Mouse (Mus musculus): ENCODE measurements at regions not wholly inside any gene's neighbourhood (a gene's known extent, or its start where the extent isn't known, plus 50 kb on each side); places are given as distances from the start of the nearest gene placed in this dataset.
A peak's percentile ranks its signal among the peaks of the same experiment; 100 is the strongest.
"Not testable (repeated sequence)": the region's sequence is repeated elsewhere in the genome, so short reads cannot be mapped to it uniquely, and the experiment has no call there.

- DNase-seq, result no peak
Observed at GRCm38 (mm10) chr2:92664939-92665338, 65.4 kb downstream of the Chst1 start.

- peak; percentile 26 to 56 for DNase-seq
Observed at GRCm38 (mm10) chr2:92667192-92667591, 67.7 kb downstream of the Chst1 start.

DNA sequence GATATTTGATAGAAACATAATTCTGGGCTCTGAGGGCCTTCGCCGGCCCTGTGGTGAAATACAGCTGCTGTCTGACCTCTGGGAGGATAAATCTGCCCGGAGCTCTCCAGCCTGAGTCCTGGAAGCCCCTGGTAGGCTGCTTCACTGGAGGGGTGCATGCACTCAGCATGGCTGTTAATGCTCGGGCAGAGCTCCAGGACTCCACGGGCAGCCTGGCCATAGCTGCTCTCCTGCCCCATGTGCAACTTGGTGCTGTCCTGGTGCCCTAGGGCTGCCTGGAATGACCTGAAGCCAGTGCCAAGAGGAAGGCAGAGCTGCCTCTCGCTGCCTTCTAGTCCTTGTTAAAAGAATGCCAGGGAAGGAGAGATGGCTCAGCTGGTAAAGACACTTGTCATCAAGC, 68.2 kb downstream of the Chst1 start:
- DNase-seq, result peak in 1 of 2 experiments; percentile 20

GRCm38 (mm10) chr2:92669431-92670081, 70.0 kb downstream of the Chst1 start:
- not testable (repeated sequence) for DNase-seq

GRCm38 (mm10) chr2:92671586-92671985, 72.1 kb downstream of the Chst1 start:
- peak; percentile 61 to 76 for DNase-seq

DNA sequence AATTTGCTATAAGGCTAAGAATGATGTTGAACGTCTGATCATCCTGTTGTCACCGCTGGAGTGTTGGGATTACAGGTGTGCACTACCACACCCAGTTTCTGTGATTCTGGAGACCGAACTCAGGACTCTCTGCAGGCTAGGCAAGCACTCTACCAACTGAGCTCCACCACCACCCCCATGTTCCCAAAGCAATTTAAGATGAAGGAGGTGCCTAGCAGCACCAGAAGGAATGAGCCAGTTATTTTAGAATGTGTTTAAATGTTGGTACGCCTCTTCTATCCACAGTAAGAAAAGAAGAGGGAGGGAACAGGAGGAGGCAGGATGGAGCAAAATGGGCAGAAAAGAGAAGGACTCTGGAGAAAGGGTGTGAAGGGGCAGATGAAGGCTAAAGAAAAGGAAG, 72.6 kb downstream of the Chst1 start:
- no peak for DNase-seq

GRCm38 (mm10) chr2:92673064-92673813, 73.7 kb downstream of the Chst1 start:
- no peak for DNase-seq

GRCm38 (mm10) chr2:92673931-92674330, 74.4 kb downstream of the Chst1 start:
- DNase-seq, result no peak

DNA sequence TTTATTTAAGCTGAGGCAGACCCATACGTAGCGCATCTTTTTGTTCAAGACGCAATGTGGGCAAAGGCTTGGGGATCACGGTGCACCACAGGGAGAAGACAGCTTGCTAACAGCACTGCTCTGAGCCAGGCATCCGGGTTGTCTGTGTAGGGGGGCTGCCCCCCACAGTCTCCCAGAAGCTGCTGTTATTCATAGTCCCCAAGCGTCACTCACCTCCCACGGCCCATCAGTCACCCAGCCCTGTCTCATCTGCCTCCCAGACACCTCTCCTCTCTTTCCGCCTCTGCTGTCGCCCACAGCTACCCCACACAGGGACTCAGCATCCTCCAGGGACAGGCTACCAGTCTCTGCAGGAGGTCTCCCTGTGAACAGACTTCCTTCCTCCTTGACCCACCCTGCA, 75.7 kb downstream of the Chst1 start:
- DNase-seq, result no peak

DNA sequence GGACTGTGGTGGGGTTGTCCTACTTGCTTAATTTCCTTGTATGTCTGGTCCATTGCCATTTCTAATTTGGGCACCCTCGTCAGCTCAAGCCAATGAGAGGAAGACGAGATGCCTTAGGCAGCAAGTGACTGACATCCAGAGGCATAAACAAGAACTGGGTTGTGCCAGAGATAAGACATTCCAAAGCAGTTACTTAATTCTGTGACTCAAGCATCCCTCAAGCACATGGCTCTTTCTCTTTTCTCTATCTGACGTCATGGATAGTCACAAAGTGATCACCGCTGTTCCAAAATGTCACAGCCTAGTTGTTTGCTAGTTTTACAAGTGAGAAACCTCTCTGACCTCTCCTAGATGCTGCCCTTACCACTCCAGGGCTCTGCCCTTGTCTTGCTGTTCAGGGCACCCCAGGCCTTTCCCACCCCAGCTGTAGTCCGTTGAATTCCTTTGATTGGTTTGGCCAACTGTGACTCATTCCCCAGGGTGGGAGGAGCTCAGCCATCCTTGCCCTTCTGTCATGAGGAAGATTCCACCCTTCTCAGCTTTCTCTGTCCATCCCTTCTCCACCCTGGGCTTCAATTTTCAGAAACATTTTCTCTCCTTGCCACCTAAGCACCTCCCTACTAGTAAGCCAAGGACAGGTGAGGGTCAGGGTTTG, 78.9 kb downstream of the Chst1 start:
- DNase-seq, result no peak

GRCm38 (mm10) chr2:92678999-92679704, 79.6 kb downstream of the Chst1 start:
- DNase-seq, result no peak

DNA sequence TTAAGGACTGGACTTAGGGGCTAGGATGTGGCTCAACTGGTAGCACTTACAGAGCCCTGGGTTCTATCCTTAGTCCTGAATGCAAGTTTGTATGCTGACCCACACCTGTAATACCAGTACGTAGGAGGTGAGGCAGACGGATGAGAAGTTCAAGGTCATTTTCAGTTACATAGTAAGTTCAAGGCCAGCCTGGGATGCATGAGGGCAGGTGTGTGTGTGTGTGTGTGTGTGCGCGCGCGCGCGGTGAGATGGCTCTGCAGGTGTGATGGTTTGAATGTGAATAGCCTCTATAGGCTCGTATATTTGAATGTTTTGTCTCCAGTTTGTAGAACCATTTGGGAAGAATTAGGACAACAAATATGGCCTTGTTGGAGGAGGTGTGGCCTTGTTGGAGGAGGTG, 82.7 kb downstream of the Chst1 start:
- DNase-seq, result no peak

GRCm38 (mm10) chr2:92687702-92688101, 88.2 kb downstream of the Chst1 start:
- peak; percentile 13 to 55 for DNase-seq

GRCm38 (mm10) chr2:92689203-92689602, 89.7 kb downstream of the Chst1 start:
- no peak for DNase-seq

GRCm38 (mm10) chr2:92690304-92690703, 90.8 kb downstream of the Chst1 start:
- no peak for DNase-seq

DNA sequence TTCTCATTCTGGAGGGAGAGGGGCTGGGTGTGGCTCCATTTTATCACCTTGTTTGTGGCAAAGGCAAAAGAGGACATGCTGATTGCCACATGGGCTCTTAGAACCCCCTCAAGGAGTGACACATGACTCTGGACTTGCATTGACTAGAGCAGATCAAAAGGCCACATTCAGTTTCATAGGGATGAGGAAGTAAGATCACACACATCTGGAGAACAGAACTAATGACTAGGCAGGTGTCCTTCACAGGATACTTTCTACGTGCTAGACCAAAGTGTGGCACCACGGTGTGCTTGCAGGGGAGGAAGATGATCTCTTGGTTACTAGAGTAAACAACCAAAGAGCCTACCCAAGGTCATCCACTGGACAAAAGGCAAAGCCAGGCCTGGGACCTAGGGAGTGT, 91.9 kb downstream of the Chst1 start:
- DNase-seq, result no peak

DNA sequence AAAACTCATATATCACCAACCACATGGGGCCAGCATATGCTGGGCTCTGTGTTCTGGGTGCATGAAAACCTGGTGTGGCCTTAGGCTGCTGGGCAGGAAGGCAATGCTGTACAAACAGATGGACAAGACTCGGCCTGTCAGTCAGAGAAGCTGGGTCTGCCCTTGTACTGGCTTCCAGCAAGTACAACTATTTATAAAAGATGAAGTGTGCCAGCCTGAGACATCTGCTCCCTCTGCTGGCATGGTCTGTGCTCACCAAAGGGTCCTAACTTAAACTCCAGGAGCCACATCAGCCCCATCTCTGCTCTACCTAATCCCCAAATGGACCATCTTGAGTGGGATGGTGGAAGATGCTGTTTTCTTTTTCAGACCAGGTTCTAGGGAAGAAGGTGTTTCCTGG, 93.1 kb downstream of the Chst1 start:
- peak in 1 of 2 experiments; percentile 3 for DNase-seq

- DNase-seq, result no peak
Observed at GRCm38 (mm10) chr2:92693024-92693423, 93.5 kb downstream of the Chst1 start.

DNA sequence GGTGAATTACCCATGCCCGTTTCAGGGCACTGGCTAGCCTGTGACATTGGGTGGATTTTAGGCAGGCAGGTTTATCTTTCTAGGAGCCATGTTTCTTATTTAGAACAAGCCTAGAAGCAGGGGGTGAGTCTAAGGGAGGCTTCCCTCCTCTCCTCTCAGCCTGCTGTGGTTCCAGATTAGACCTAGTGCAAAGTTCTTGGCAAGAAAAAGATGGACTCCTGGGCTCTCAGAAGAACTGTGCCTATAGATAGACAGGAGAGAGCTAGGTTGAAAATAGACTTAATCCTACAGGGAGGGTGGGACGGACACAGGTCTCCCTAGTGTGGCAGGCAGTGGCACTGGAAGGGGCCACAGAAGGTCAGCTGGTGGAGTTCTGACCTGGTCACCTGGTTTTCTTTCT, 95.3 kb downstream of the Chst1 start:
- no peak for DNase-seq

- DNase-seq, result no peak
Observed at GRCm38 (mm10) chr2:92695869-92696268, 96.4 kb downstream of the Chst1 start.

GRCm38 (mm10) chr2:92697721-92698120, 98.2 kb downstream of the Chst1 start:
- no peak for DNase-seq

GRCm38 (mm10) chr2:92699360-92699759, 99.9 kb downstream of the Chst1 start:
- DNase-seq, result no peak

DNA sequence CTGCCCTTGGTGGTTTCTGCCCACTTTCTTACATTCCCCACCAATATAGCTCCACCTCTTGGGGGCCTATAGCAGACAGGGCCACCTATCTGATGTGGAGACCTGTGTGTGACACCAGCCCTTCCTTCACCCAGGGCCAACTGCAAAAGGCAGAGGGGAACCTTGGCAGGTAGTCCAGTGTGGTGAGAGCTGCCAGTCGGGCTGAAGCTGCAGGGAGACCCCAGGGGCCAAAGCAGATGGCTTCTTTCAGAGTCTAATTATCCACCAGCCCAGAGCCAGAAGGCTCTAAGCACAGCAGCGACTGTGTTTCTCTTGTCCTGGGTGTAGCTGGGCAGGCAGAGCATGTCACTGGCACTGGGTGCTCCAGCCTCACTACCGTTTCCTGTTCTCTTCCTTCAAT, 104.5 kb downstream of the Chst1 start:
- DNase-seq, result no peak
